Mouse (Mus musculus) forebrain, embryonic 14.5 days (tissue): ENCODE results near the gene Zbtb8a. TPM values are rescaled to one million over a fixed set of nuclear protein-coding genes. Genes with fewer than 3 reads are reported as not detected.
A peak's percentile ranks its signal among the peaks of the same experiment; 100 is the strongest.

Source experiments
- ATAC-seq: fragments of 200-750 bp; cut with Nextera tagmentation; 2 replicates; pipeline ENCODE4 v1.8.0; 2017; ENCODE audit warnings: mild to moderate bottlenecking, moderate library complexity
- DNase-seq: peaks from one replicate; pipeline ENCODE4 v3.0.0-alpha.2; 2015; ENCODE audit warnings: low spot score
- H3K27ac ChIP-seq: fragments of 300-500 bp; sonication (generic); 2 replicates; pipeline ENCODE4 v1.5.1; 2014; ENCODE audit warnings: low read depth, mild to moderate bottlenecking, control low read depth, low read length, moderate library complexity
- H3K27me3 ChIP-seq: fragments of 300-500 bp; sonication (generic); replicated peaks from 2 replicates; pipeline ENCODE4 v1.6.1; 2014; ENCODE audit warnings: low read length, control low read depth, mixed read lengths; ENCODE audit not compliant: control insufficient read depth, insufficient read depth
- H3K36me3 ChIP-seq: fragments of 300-500 bp; sonication (generic); 2 replicates; pipeline ENCODE4 v1.6.1; 2014; ENCODE audit warnings: low read length, control low read depth; ENCODE audit not compliant: control insufficient read depth, insufficient read depth
- H3K4me1 ChIP-seq: fragments of 300-500 bp; sonication (generic); 2 replicates; pipeline ENCODE4 v1.6.1; 2014; ENCODE audit warnings: antibody characterized with exemption, low read length, control low read depth; ENCODE audit not compliant: control insufficient read depth, insufficient read depth
- H3K4me2 ChIP-seq: fragments of 300-500 bp; sonication (generic); 2 replicates; pipeline ENCODE4 v1.6.1; 2014; ENCODE audit warnings: mild to moderate bottlenecking, control low read depth, low read length
- H3K4me3 ChIP-seq: fragments of 300-500 bp; sonication (generic); 2 replicates; pipeline ENCODE4 v1.5.1; 2014; ENCODE audit warnings: low read depth, low read length, control low read depth
- H3K9ac ChIP-seq: fragments of 300-500 bp; sonication (generic); 2 replicates; pipeline ENCODE4 v1.6.1; 2014; ENCODE audit warnings: mild to moderate bottlenecking, low read length, control low read depth, moderate library complexity
- H3K9me3 ChIP-seq: fragments of 300-500 bp; sonication (generic); replicated peaks from 2 replicates; pipeline ENCODE4 v1.6.1; 2016; ENCODE audit warnings: low read length, control low read depth, mixed read lengths; ENCODE audit not compliant: control insufficient read depth
- WGBS: fragments of 180-500 bp; shearing (Covaris S2); extraction: QIAGEN DNeasy Blood & Tissue Kit; methylation state at CpG from one replicate; pipeline ENCODE4 v1.1.7; 2014; 5-methylcytosine and 5-hydroxymethylcytosine counted together
- polyA plus RNA-seq: library from polyadenylated mRNA; unstranded; fragments of >200 nt; fragmentation: Nextera tagmentation; extraction: Ambion mirVana; gene quantifications from 2 replicates; pipeline ENCODE4 v1.2.1, GENCODE M21; 2014

Zbtb8a gene
- polyA plus RNA-seq, 1 experiment from 2014 or later = 5.8 TPM

- ATAC-seq (no peak), DNase-seq (no peak)
- Histone ChIP-seq H3K9me3 (no peaks in the 10 kb centered on the region), H3K27me3 (no peaks in the 10 kb centered on the region), H3K36me3 (peaks cover 24% of the 10 kb centered on the region), H3K4me2 (peak overlapping the region; percentile 73), H3K4me3 (peak overlapping the region; percentile 94), H3K4me1 (peaks cover 21% of the 10 kb centered on the region), H3K27ac (peak overlapping the region; percentile 96), H3K9ac (peak overlapping the region; percentile 97)
- under 1% methylated on average over 53 of the region's 62 CpGs for WGBS
These were observed 43.2 kb downstream of the Zbtb8a start for GRCm38 (mm10) chr4:129334677-129335215.

GRCm38 (mm10) chr4:129332846-129333245, 45.1 kb downstream of the Zbtb8a start:
- peak overlapping the region; percentile 94; the same call in 1 of the 2 replicates for H3K4me3 ChIP-seq
- H3K4me2 ChIP-seq = peak overlapping the region; percentile 73
- H3K36me3 ChIP-seq = peaks cover 42% of the 10 kb centered on the region
- WGBS = 31% methylated on average over 1 of the region's 1 CpGs
- DNase-seq (no peak), ATAC-seq (no peak)
- H3K9me3 ChIP-seq = no peaks in the 10 kb centered on the region
- peaks cover 21% of the 10 kb centered on the region for H3K4me1 ChIP-seq
- no peaks in the 10 kb centered on the region for H3K27me3 ChIP-seq
- peak overlapping the region; percentile 97; the same call in 1 of the 2 replicates for H3K9ac ChIP-seq
- no peak overlapping the region for H3K27ac ChIP-seq

GRCm38 (mm10) chr4:129326191-129326590, 51.7 kb downstream of the Zbtb8a start:
- no peak overlapping the region for H3K9ac ChIP-seq
- H3K27me3 ChIP-seq = no peaks in the 10 kb centered on the region
- WGBS = 80% methylated on average over 1 of the region's 1 CpGs
- DNase-seq (no peak), ATAC-seq (no peak)
- H3K4me3 ChIP-seq = no peak overlapping the region
- no peak overlapping the region for H3K4me2 ChIP-seq
- H3K36me3 ChIP-seq = peaks cover 60% of the 10 kb centered on the region
- H3K9me3 ChIP-seq = no peaks in the 10 kb centered on the region
- H3K27ac ChIP-seq = no peak overlapping the region
- H3K4me1 ChIP-seq = no peaks in the 10 kb centered on the region

- no peak overlapping the region for H3K4me2 ChIP-seq
- H3K4me3 ChIP-seq = no peak overlapping the region
- 84% methylated on average over 1 of the region's 1 CpGs for WGBS
- DNase-seq (no peak), ATAC-seq (no peak)
- peaks cover 69% of the 10 kb centered on the region for H3K36me3 ChIP-seq
- H3K9ac ChIP-seq = no peak overlapping the region
- no peak overlapping the region for H3K27ac ChIP-seq
- H3K4me1 ChIP-seq = no peaks in the 10 kb centered on the region
- no peaks in the 10 kb centered on the region for H3K9me3 ChIP-seq
- no peaks in the 10 kb centered on the region for H3K27me3 ChIP-seq
These were observed 53.2 kb downstream of the Zbtb8a start for GRCm38 (mm10) chr4:129324756-129325155.

- DNase-seq (no peak), ATAC-seq (no peak)
- WGBS = 93% methylated on average over 1 of the region's 1 CpGs
- H3K9ac ChIP-seq = no peak overlapping the region
- no peaks in the 10 kb centered on the region for H3K27me3 ChIP-seq
- H3K9me3 ChIP-seq = no peaks in the 10 kb centered on the region
- H3K4me3 ChIP-seq = no peak overlapping the region
- no peak overlapping the region for H3K4me2 ChIP-seq
- peaks cover 68% of the 10 kb centered on the region for H3K36me3 ChIP-seq
- H3K4me1 ChIP-seq = no peaks in the 10 kb centered on the region
- H3K27ac ChIP-seq = no peak overlapping the region
These were observed 54.4 kb downstream of the Zbtb8a start for GRCm38 (mm10) chr4:129323491-129323890.

- H3K9me3 ChIP-seq = no peaks in the 10 kb centered on the region
- no peak for ATAC-seq
- H3K36me3 ChIP-seq = peaks cover 68% of the 10 kb centered on the region
- no peak overlapping the region for H3K4me3 ChIP-seq
- no peak overlapping the region for H3K9ac ChIP-seq
- H3K4me2 ChIP-seq = no peak overlapping the region
- DNase-seq = no peak
- no peaks in the 10 kb centered on the region for H3K4me1 ChIP-seq
- 94% methylated on average over 5 of the region's 5 CpGs for WGBS
- H3K27ac ChIP-seq = no peak overlapping the region
- no peaks in the 10 kb centered on the region for H3K27me3 ChIP-seq
These were observed 55.9 kb downstream of the Zbtb8a start for GRCm38 (mm10) chr4:129322042-129322441.

GRCm38 (mm10) chr4:129320876-129321275, 57.0 kb downstream of the Zbtb8a start:
- H3K9ac ChIP-seq = no peak overlapping the region

GRCm38 (mm10) chr4:129313886-129314285, 64.0 kb downstream of the Zbtb8a start:
- Histone ChIP-seq H3K9ac (no peak overlapping the region), H3K4me1 (no peaks in the 10 kb centered on the region), H3K4me3 (no peak overlapping the region), H3K27ac (no peak overlapping the region), H3K4me2 (no peak overlapping the region), H3K27me3 (no peaks in the 10 kb centered on the region), H3K36me3 (peaks cover 88% of the 10 kb centered on the region), H3K9me3 (no peaks in the 10 kb centered on the region)
- DNase-seq = no peak
- 84% methylated on average over 3 of the region's 3 CpGs for WGBS
- ATAC-seq = no peak

More at GRCm38 (mm10) chr4:129320876-129321275, 57.0 kb downstream of the Zbtb8a start:
- Histone ChIP-seq H3K4me3 (no peak overlapping the region), H3K27me3 (no peaks in the 10 kb centered on the region), H3K4me1 (no peaks in the 10 kb centered on the region), H3K9me3 (no peaks in the 10 kb centered on the region), H3K27ac (no peak overlapping the region), H3K4me2 (no peak overlapping the region), H3K36me3 (peaks cover 68% of the 10 kb centered on the region)
- DNase-seq (no peak), ATAC-seq (no peak)
- WGBS = 94% methylated on average over 1 of the region's 1 CpGs

- no peak overlapping the region for H3K4me2 ChIP-seq
- H3K27me3 ChIP-seq = no peaks in the 10 kb centered on the region
- 92% methylated on average over 1 of the region's 1 CpGs for WGBS
- H3K4me1 ChIP-seq = no peaks in the 10 kb centered on the region
- no peak overlapping the region for H3K4me3 ChIP-seq
- no peak overlapping the region for H3K9ac ChIP-seq
- peaks cover 58% of the 10 kb centered on the region for H3K36me3 ChIP-seq
- H3K27ac ChIP-seq = no peak overlapping the region
- no peaks in the 10 kb centered on the region for H3K9me3 ChIP-seq
- DNase-seq = no peak
- ATAC-seq = no peak
These were observed 70.0 kb downstream of the Zbtb8a start for GRCm38 (mm10) chr4:129307936-129308335.
